9 mouse cellular contexts compared by ENCODE assay signal in the genomic region with DNA sequence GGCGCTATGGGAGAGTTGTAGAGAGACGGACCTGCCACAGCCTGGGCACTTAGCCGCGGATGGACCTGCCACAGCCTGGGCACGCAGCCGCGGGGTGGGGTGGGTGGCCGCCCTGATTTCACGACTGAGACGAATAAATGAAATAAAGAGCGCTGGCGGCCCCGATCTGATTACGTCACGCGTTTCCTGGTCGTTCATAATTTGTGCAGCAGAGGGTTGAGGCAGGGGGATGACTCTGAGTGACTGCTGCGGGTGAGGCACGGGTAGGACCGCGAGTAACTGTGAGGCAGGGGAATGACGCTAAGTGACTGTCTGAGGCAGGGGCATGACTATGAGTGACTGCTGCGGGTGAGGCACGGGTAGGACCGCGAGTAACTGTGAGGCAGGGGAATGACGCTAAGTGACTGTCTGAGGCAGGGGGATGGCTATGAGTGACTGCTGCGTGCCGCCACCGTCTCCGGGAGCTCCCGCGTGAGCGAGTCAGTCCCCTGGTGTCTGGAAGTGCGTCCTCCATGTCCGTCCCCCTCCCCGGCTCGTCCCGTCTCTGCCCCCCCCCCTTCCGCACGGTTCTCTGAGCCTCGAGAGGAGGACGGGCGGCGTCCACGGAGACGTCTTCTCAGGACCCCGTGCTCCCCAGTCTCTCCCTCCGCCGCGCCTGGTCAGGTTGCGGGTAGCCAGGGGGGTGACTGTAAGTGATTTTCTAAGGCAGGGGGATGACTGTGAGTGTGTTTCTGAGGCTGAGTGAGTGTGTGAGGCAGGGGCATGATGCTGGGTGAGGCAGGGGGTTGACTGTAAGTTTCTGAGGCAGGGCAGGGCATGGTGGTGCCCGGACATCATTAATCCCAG. TPM values are rescaled to one million over a fixed set of nuclear protein-coding genes. Genes with fewer than 3 reads are reported as not detected.
A peak's percentile ranks its signal among the peaks of the same experiment; 100 is the strongest.
DNase-seq lines count a peak whose midpoint lies in the region; ATAC-seq and TF ChIP-seq lines count a peak whose summit lies in the region.
"Had no signal": no experiment of that assay in that cellular context is flagged by ENCODE, and none has a peak within 500 bp of the region (broad histone marks: within the 10 kb centered on the region; RNA-seq: fewer than 3 reads in every experiment).

No protein-coding gene starts in this region.

- TF ChIP-seq CTCF in bone marrow macrophage, adult 2 months (IDR thresholded peaks at IDR 0.05; ENCODE audit: low read depth, low read length) = no peak
- no peak for TF ChIP-seq CTCF in midbrain, postnatal 0 days (IDR thresholded peaks at IDR 0.05)

- peak overlapping the region; percentile 64 for H3K9ac ChIP-seq in hindbrain, embryonic 14.5 days
- H3K9ac ChIP-seq in limb, embryonic 15.5 days = no peak overlapping the region
- H3K9ac ChIP-seq in midbrain, postnatal 0 days (replicated peaks; ENCODE audit: low read length, poor library complexity, severe bottlenecking) = peak overlapping the region; percentile 60

- peak; percentile 18 to 33 for DNase-seq in left cerebral cortex, adult 18-20 months (ENCODE audit: low spot score in 2 of 2)
- no peak for DNase-seq in left cerebral cortex, adult 9 months (ENCODE audit: low spot score in 2 of 2)
- peak; percentile 51 for DNase-seq in forebrain, embryonic 10.5 days (ENCODE audit: extremely low spot score, low spot score)
- DNase-seq in hindbrain, embryonic 14.5 days (ENCODE audit: low spot score) = peak; percentile 48
- DNase-seq in midbrain, postnatal 0 days (ENCODE audit: low spot score) = peak; percentile 51
- DNase-seq in testis, postnatal 10 days (ENCODE audit: low spot score) = peak; percentile 72

- peaks cover 18% of the 10 kb centered on the region for H3K4me1 ChIP-seq in bone marrow macrophage, adult 2 months (ENCODE audit: control insufficient read depth, insufficient read depth, low read length)
- peaks cover 40% of the 10 kb centered on the region for H3K4me1 ChIP-seq in forebrain, embryonic 10.5 days
- H3K4me1 ChIP-seq in hindbrain, embryonic 14.5 days (replicated peaks; ENCODE audit: control insufficient read depth, insufficient read depth, low read length) = no peaks in the 10 kb centered on the region; the same call in 1 of the 2 replicates
- peaks cover 26% of the 10 kb centered on the region for H3K4me1 ChIP-seq in limb, embryonic 15.5 days
- H3K4me1 ChIP-seq in midbrain, postnatal 0 days (ENCODE audit: insufficient read depth, low read length) = no peaks in the 10 kb centered on the region

- WGBS in forebrain, embryonic 10.5 days = under 1% methylated on average over 47 of the region's 53 CpGs
- 5% methylated on average over 53 of the region's 53 CpGs for WGBS in hindbrain, embryonic 14.5 days
- under 1% methylated on average over 52 of the region's 53 CpGs for WGBS in limb, embryonic 15.5 days
- 3% methylated on average over 48 of the region's 53 CpGs for WGBS in midbrain, postnatal 0 days

- peak; percentile 21; the same call in 1 of the 2 replicates for ATAC-seq in hindbrain, embryonic 14.5 days (ENCODE audit: low FRiP score)
- no peak for ATAC-seq in limb, embryonic 15.5 days (ENCODE audit: insufficient number of reproducible peaks, low FRiP score, low TSS enrichment, low read depth)
- ATAC-seq in midbrain, postnatal 0 days (ENCODE audit: low FRiP score) = peak; percentile 24

- peak overlapping the region; percentile 96 for H3K4me3 ChIP-seq in bone marrow macrophage, adult 2 months (ENCODE audit: insufficient read depth, low read length)
- peak overlapping the region; percentile 70 for H3K4me3 ChIP-seq in forebrain, embryonic 10.5 days
- peak overlapping the region; percentile 45 for H3K4me3 ChIP-seq in hindbrain, embryonic 14.5 days (replicated peaks; ENCODE audit: low read length)
- H3K4me3 ChIP-seq in limb, embryonic 15.5 days = peak overlapping the region; percentile 57
- peak overlapping the region; percentile 52 for H3K4me3 ChIP-seq in midbrain, postnatal 0 days (ENCODE audit: low read depth, low read length)

- no peak for TF ChIP-seq POLR2A in bone marrow macrophage, adult 2 months (IDR thresholded peaks at IDR 0.05; ENCODE audit: borderline replicate concordance, low read depth, low read length)

- H3K4me2 ChIP-seq in hindbrain, embryonic 14.5 days (replicated peaks) = peak overlapping the region; percentile 73
- H3K4me2 ChIP-seq in limb, embryonic 15.5 days = peak overlapping the region; percentile 85
- peak overlapping the region; percentile 75 for H3K4me2 ChIP-seq in midbrain, postnatal 0 days (ENCODE audit: low read depth, low read length, poor library complexity, severe bottlenecking)

- H3K27ac ChIP-seq in bone marrow macrophage, adult 2 months (ENCODE audit: insufficient read depth, low read depth, low read length) = peak overlapping the region; percentile 96
- H3K27ac ChIP-seq in forebrain, embryonic 10.5 days = peak overlapping the region; percentile 94
- H3K27ac ChIP-seq in hindbrain, embryonic 14.5 days = peak overlapping the region; percentile 95
- no peak overlapping the region for H3K27ac ChIP-seq in limb, embryonic 15.5 days
- H3K27ac ChIP-seq in midbrain, postnatal 0 days (ENCODE audit: low read depth, low read length) = peak overlapping the region; percentile 80

- no peaks in the 10 kb centered on the region for H3K9me3 ChIP-seq in forebrain, embryonic 10.5 days
- H3K9me3 ChIP-seq in hindbrain, embryonic 14.5 days (ENCODE audit: control insufficient read depth, low read length) = no peaks in the 10 kb centered on the region
- H3K9me3 ChIP-seq in limb, embryonic 15.5 days = no peaks in the 10 kb centered on the region
- H3K9me3 ChIP-seq in midbrain, postnatal 0 days (ENCODE audit: low read length) = no peaks in the 10 kb centered on the region

- no peaks in the 10 kb centered on the region for H3K36me3 ChIP-seq in forebrain, embryonic 10.5 days (replicated peaks)
- no peaks in the 10 kb centered on the region for H3K36me3 ChIP-seq in hindbrain, embryonic 14.5 days (replicated peaks; ENCODE audit: control insufficient read depth, insufficient read depth)
- H3K36me3 ChIP-seq in limb, embryonic 15.5 days = no peaks in the 10 kb centered on the region
- H3K36me3 ChIP-seq in midbrain, postnatal 0 days (ENCODE audit: insufficient read depth, low read length) = no peaks in the 10 kb centered on the region

- peaks cover 10% of the 10 kb centered on the region for H3K27me3 ChIP-seq in forebrain, embryonic 10.5 days (ENCODE audit: poor library complexity, severe bottlenecking)
- no peaks in the 10 kb centered on the region for H3K27me3 ChIP-seq in hindbrain, embryonic 14.5 days (ENCODE audit: control insufficient read depth, insufficient read depth, low read length)
- peaks cover 16% of the 10 kb centered on the region for H3K27me3 ChIP-seq in limb, embryonic 15.5 days
- H3K27me3 ChIP-seq in midbrain, postnatal 0 days (ENCODE audit: insufficient read depth, low read length) = no peaks in the 10 kb centered on the region

RNA-seq across cellular contexts. Expression of a gene that starts 45.1 kb away (rescaled TPM):
- total RNA-seq in left cerebral cortex, adult 18-20 months (2021) = not detected
- 6.0 and 6.5 TPM in 2 replicates for polyA plus RNA-seq in bone marrow macrophage, adult 2 months (2012; ENCODE audit: insufficient read depth, insufficient read length, missing spikeins)
- polyA plus RNA-seq in forebrain, embryonic 10.5 days (2016; fragmentation: Nextera tagmentation; extraction: Ambion mirVana) = 0.53 and 0.81 TPM in 2 replicates
- 0.53 and 1.5 TPM in 2 replicates for polyA plus RNA-seq in hindbrain, embryonic 14.5 days (2014; fragmentation: Nextera tagmentation; extraction: Ambion mirVana)
- polyA plus RNA-seq in limb, embryonic 15.5 days (2015; fragmentation: Nextera tagmentation; extraction: Ambion mirVana) = 4.2 and 5.8 TPM in 2 replicates
- total RNA-seq in midbrain, postnatal 0 days (2014; rRNA removed) = 0.49 and 0.57 TPM in 2 replicates
- 0.68 and 0.90 TPM in 2 replicates for polyA plus RNA-seq in midbrain, postnatal 0 days (2015; fragmentation: Nextera tagmentation; extraction: Ambion mirVana)

RNA-seq across cellular contexts. Expression of a gene that starts 54.8 kb away (rescaled TPM):
- total RNA-seq in left cerebral cortex, adult 18-20 months (2021) = not detected
- polyA plus RNA-seq in bone marrow macrophage, adult 2 months (2012; ENCODE audit: insufficient read depth, insufficient read length, missing spikeins) = 1.3 TPM in 1 of 2 replicates, not detected in the other
- not detected in 2 replicates for polyA plus RNA-seq in forebrain, embryonic 10.5 days (2016; fragmentation: Nextera tagmentation; extraction: Ambion mirVana)
- not detected in 2 replicates for polyA plus RNA-seq in hindbrain, embryonic 14.5 days (2014; fragmentation: Nextera tagmentation; extraction: Ambion mirVana)
- polyA plus RNA-seq in limb, embryonic 15.5 days (2015; fragmentation: Nextera tagmentation; extraction: Ambion mirVana) = not detected in 2 replicates
- total RNA-seq in midbrain, postnatal 0 days (2014; rRNA removed) = not detected in 2 replicates
- 0.15 TPM in 1 of 2 replicates, not detected in the other for polyA plus RNA-seq in midbrain, postnatal 0 days (2015; fragmentation: Nextera tagmentation; extraction: Ambion mirVana)
- total RNA-seq: adrenal gland, adult 18-20 months had no signal

Comparison
In these comparisons a context has a peak if more than half of its experiments do, and no peak if none do; other contexts are left out.
1. DNase-seq: peak in left cerebral cortex, adult 18-20 months (2 of 2), forebrain, embryonic 10.5 days (single experiment), hindbrain, embryonic 14.5 days (single experiment), midbrain, postnatal 0 days (single experiment) and testis, postnatal 10 days (single experiment); none in left cerebral cortex, adult 9 months (0 of 2).
2. H3K4me3 ChIP-seq: peak in every context shown above with its lines; median percentile 96 in bone marrow macrophage, adult 2 months; 70 in forebrain, embryonic 10.5 days; 57 in limb, embryonic 15.5 days; 52 in midbrain, postnatal 0 days; 45 in hindbrain, embryonic 14.5 days.
3. Peak in every context shown above with its lines, with median percentiles within 50 percentile points of each other: H3K4me2 ChIP-seq.